Mouse (Mus musculus): ENCODE results near the gene Rnf220.

DNA sequence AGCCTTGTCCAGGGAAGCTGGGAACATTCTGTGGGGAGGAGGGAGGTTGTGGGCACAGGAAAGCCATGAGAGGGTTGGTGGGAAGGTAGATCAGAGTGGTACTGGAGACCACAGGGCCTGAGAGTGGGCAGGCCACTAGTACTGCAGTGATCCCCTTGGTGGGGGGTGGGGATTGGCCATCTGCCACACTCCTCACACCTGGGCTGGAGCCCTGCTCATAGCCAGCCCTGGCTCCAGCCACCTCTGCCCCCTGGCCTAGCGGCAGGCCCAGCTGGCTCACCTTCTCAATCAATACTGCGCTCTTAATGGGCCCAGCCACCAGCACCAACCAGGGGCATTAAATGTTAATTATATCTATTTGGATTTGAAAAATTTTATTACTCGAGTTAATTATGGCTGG lies 166.7 kb downstream of the Rnf220 start:
- no peak for TF ChIP-seq POLR2A (IDR thresholded peaks at IDR 0.05; ENCODE audit: low read depth, low read length)
- TF ChIP-seq CTCF (IDR thresholded peaks at IDR 0.05; ENCODE audit: extremely low read depth, insufficient read depth, insufficient read length, insufficient replicate concordance) = no peak
